Mouse (Mus musculus): ENCODE measurements around the gene Mospd2. TPM values are rescaled to one million over a fixed set of nuclear protein-coding genes. Genes with fewer than 3 reads are reported as not detected.

The Mospd2 gene
- polyA plus RNA-seq, 1 experiment: 0.70 TPM

GRCm38 (mm10) chrX:164886260-164886659 is 93.9 kb downstream of the Mospd2 start:
- Histone ChIP-seq H3K4me1 (ENCODE audit: control insufficient read depth, insufficient read depth, insufficient read length, low read length) (no peaks in the 10 kb centered on the region), H3K4me3 (ENCODE audit: low read depth, low read length) (no peak overlapping the region), H3K27ac (ENCODE audit: insufficient read depth, low read depth, low read length) (no peak overlapping the region), H3K27me3 (ENCODE audit: control insufficient read depth, insufficient read depth, low read length) (no peaks in the 10 kb centered on the region), H3K36me3 (ENCODE audit: control insufficient read depth, insufficient read depth, low read length) (no peaks in the 10 kb centered on the region)
- TF ChIP-seq CTCF (IDR thresholded peaks at IDR 0.05; ENCODE audit: extremely low read depth, insufficient read length, insufficient replicate concordance, low read depth, low read length) (no peak), POLR2A (IDR thresholded peaks at IDR 0.05; ENCODE audit: low read depth, low read length) (no peak)
- 90% methylated on average over 1 of the region's 1 CpGs for WGBS

Other genes starting within 250 kb of the Mospd2 start
- gene Fancb, start 217 bp upstream of the Mospd2 start, polyA plus RNA-seq (2012; rRNA removed): 0.05 TPM in 2 replicates
- not detected in 2 replicates for gene Gm17604, start 24.5 kb upstream of the Mospd2 start, polyA plus RNA-seq (2012; rRNA removed)